Mouse (Mus musculus): ENCODE measurements at regions not wholly inside any gene's neighbourhood (a gene's known extent, or its start where the extent isn't known, plus 50 kb on each side); places are given as distances from the start of the nearest gene placed in this dataset.

GRCm38 (mm10) chr7:124914972-124915371 lies 529.5 kb upstream of the Kdm8 start:
- TF ChIP-seq SIN3A (IDR thresholded peaks at IDR 0.05; ENCODE audit: low read length) (no peak), TAL1 (IDR thresholded peaks at IDR 0.05; ENCODE audit: low read length) (no peak)

Data from MEL (cell line).